Mouse (Mus musculus) ES-Bruce4 (cell line): ENCODE data around the gene Mup18. TPM values are rescaled to one million over a fixed set of nuclear protein-coding genes. Genes with fewer than 3 reads are reported as not detected.
"Not testable (repeated sequence)": the region's sequence is repeated elsewhere in the genome, so short reads cannot be mapped to it uniquely, and the experiment has no call there.

Source experiments
- H3K27ac ChIP-seq: 2 replicates; pipeline ENCODE4 v1.5.1; 2012; ENCODE audit warnings: low read length, inconsistent platforms; ENCODE audit not compliant: insufficient read depth
- H3K27me3 ChIP-seq: 2 replicates; pipeline ENCODE4 v1.6.1; 2012; ENCODE audit warnings: mild to moderate bottlenecking, low read length, inconsistent platforms; ENCODE audit not compliant: control insufficient read depth, poor library complexity, insufficient read depth, severe bottlenecking
- H3K36me3 ChIP-seq: 2 replicates; pipeline ENCODE4 v1.6.1; 2012; ENCODE audit warnings: inconsistent platforms, mild to moderate bottlenecking, low read length, moderate library complexity; ENCODE audit not compliant: control insufficient read depth, poor library complexity, insufficient read depth, severe bottlenecking
- H3K4me1 ChIP-seq: one replicate; pipeline ENCODE4 v1.8.1; 2011; ENCODE audit warnings: low read length; ENCODE audit not compliant: control insufficient read depth, insufficient read depth
- H3K4me3 ChIP-seq: 2 replicates; pipeline ENCODE4 v1.5.1; 2011; ENCODE audit warnings: low read depth, mild to moderate bottlenecking, low read length
- H3K9ac ChIP-seq: 2 replicates; pipeline ENCODE4 v1.6.1; 2012; ENCODE audit warnings: low read depth, mild to moderate bottlenecking, inconsistent platforms; ENCODE audit not compliant: poor library complexity, severe bottlenecking
- H3K9me3 ChIP-seq: replicated peaks from 2 replicates; pipeline ENCODE4 v1.6.1; 2012; ENCODE audit warnings: mild to moderate bottlenecking, low read length, inconsistent platforms; ENCODE audit not compliant: control insufficient read depth, poor library complexity, insufficient read depth, severe bottlenecking
- polyA plus RNA-seq: library from polyadenylated mRNA; stranded (reverse); fragments of >200 nt; gene quantifications from 2 replicates; pipeline ENCODE4 v1.2.4, GENCODE M21; 2011; ENCODE audit warnings: low read depth; ENCODE audit not compliant: missing spikeins, insufficient read depth, insufficient read length

Gene Mup18
- not detected in 2 replicates for polyA plus RNA-seq

DNA sequence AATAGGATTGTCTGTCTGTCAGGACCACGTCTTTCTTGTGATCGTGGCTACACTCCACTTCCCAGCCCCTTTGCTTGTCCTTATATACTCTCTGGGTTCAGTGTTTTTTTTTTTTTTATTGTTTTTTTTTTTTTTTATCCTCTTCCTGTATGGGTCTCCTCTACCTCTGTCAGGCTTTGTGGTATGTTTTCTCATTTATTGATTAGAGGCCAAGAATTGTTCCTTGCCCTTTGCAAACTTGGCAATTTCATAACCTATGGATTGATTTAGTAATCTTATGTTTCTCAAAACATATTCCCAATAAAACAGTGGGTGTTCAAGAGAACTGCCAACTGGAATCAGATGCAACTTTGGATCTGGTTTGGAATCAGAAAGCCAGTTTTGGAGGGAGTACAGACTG, at the start of gene Mup18:
Mup18 (minus strand) TSS at position 101 of the 400 bp plus-strand sequence.
- not testable (repeated sequence) for H3K27me3 ChIP-seq, H3K27ac ChIP-seq, H3K9ac ChIP-seq, H3K4me3 ChIP-seq, H3K36me3 ChIP-seq, H3K9me3 ChIP-seq, H3K4me1 ChIP-seq

DNA sequence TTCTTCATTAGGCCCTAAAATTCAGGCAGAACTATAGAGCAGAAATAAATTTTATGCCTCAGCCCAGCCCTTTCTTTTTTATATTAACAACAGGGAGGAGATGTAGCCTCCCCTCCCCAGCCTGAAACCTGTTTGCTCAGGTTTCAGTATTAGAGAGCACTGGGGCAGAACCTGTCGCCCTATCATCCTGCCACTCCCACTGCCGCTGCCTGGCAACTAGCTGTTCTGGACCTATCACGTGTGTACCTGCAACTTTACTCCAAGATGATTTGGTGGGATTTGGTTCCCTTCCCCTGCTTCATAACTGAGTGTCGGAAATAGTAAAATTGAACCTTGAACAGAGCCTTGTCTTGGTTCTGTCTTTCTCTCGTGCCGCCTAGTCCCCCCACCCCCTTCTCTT, 40.4 kb upstream of the Mup18 start:
- H3K36me3 ChIP-seq, H3K9ac ChIP-seq, H3K4me1 ChIP-seq, H3K4me3 ChIP-seq, H3K27me3 ChIP-seq, H3K27ac ChIP-seq, H3K9me3 ChIP-seq: not testable (repeated sequence)

Other genes starting within 250 kb of the Mup18 start
- not detected in 2 replicates for gene Mup15, start 234.4 kb downstream of the Mup18 start, polyA plus RNA-seq
- gene Mup16, start 154.6 kb downstream of the Mup18 start, polyA plus RNA-seq: not detected in 2 replicates
- gene Mup17, start 78.3 kb downstream of the Mup18 start, polyA plus RNA-seq: not detected in 2 replicates
- not detected in 2 replicates for gene Mup19, start 108.1 kb upstream of the Mup18 start, polyA plus RNA-seq
- not detected in 2 replicates for gene Mup5, start 161.1 kb upstream of the Mup18 start, polyA plus RNA-seq